Mouse (Mus musculus): ENCODE measurements around the gene Il21r.
A peak's percentile ranks its signal among the peaks of the same experiment; 100 is the strongest.

DNA sequence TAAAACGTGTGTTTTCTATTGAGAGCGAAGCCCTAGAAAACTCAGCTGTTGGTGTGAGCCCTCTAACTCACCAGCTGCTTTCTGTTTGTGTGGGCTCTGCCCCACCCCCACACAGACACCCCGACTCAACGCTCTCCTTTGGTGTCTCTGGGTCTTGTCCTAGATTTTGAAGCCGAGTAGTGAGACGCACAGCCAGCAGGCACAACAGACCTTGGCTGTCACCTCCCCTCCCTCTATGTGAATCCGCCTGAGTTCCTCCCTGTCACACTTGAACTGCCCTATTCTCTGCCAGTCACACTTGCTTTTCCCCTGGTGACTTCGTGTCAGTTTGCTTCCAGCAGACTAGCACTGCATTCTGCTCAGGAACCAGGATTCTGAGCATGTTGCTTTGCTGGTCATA, 46.4 kb upstream of the Il21r start:
- no peak for TF ChIP-seq E2F4 (IDR thresholded peaks at IDR 0.05; ENCODE audit: insufficient read depth)
- no peak for TF ChIP-seq POLR2A (IDR thresholded peaks at IDR 0.05; ENCODE audit: insufficient read length, low read depth)
- no peak for TF ChIP-seq CEBPB (IDR thresholded peaks at IDR 0.05; ENCODE audit: insufficient read depth, poor library complexity, severe bottlenecking)
- TF ChIP-seq POLR2AphosphoS2 (IDR thresholded peaks at IDR 0.05; ENCODE audit: insufficient read length, low read depth) = no peak
- TF ChIP-seq USF1 (IDR thresholded peaks at IDR 0.05; ENCODE audit: low read depth) = no peak
- peak in 1 of 3 experiments; percentile 9 for TF ChIP-seq MYOG (IDR thresholded peaks at IDR 0.05; ENCODE audit: control insufficient read depth in 1 of 3, insufficient read depth in 1 of 3, insufficient read length in 2 of 3, low read depth in 2 of 3)
